Mouse (Mus musculus): ENCODE measurements around the gene Itprid1.

DNA sequence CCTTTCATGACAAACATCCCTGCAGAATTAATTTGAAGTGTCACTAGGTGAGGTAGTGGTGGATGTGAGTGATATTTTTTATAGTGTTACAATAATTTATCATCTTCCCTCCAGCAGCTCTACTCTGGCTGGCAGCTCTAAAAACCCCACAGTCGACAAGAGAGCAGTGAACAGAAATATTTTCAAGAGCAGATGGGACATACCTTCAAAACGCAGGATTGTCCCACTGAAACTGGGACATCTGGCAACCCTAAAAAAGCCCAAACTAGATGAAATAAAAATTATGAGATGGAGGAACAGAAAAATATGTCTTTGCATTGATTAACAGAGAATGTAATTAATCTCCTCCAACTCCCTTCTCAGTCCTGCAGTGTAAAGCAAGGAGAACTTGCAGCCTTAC is 30.2 kb upstream of the Itprid1 start:
- TF ChIP-seq EP300 (IDR thresholded peaks at IDR 0.05; ENCODE audit: low read depth) = no peak
- TF ChIP-seq CTCF (IDR thresholded peaks at IDR 0.05; ENCODE audit: low read depth) = no peak
